Mouse (Mus musculus) thymus, adult 2 months (tissue): ENCODE measurements at regions not wholly inside any gene's neighbourhood (a gene's known extent, or its start where the extent isn't known, plus 50 kb on each side); places are given as distances from the start of the nearest gene placed in this dataset.

Experiments
- DNase-seq: peaks from one replicate; pipeline ENCODE4 v3.0.0; 2021
- H3K27ac ChIP-seq: fragments of 200-500 bp; 2 replicates; pipeline ENCODE4 v1.5.1; 2012; ENCODE audit warnings: low read length, control low read depth; ENCODE audit not compliant: control insufficient read depth, insufficient read depth
- H3K27me3 ChIP-seq: fragments of 200-500 bp; 2 replicates; pipeline ENCODE4 v1.6.1; 2012; ENCODE audit warnings: mild to moderate bottlenecking, low read length, moderate library complexity, mixed read lengths; ENCODE audit not compliant: control insufficient read depth, insufficient read depth
- H3K36me3 ChIP-seq: fragments of 200-500 bp; 2 replicates; pipeline ENCODE4 v1.6.1; 2012; ENCODE audit warnings: mild to moderate bottlenecking, low read length, moderate library complexity; ENCODE audit not compliant: control insufficient read depth, insufficient read depth
- H3K4me1 ChIP-seq: fragments of 200-500 bp; replicated peaks from 2 replicates; pipeline ENCODE4 v1.6.1; 2012; ENCODE audit warnings: low read length; ENCODE audit not compliant: control insufficient read depth, insufficient read depth
- H3K4me3 ChIP-seq: fragments of 200-500 bp; 2 replicates; pipeline ENCODE4 v1.5.1; 2012; ENCODE audit warnings: mild to moderate bottlenecking, low read length, control low read depth, moderate library complexity; ENCODE audit not compliant: control insufficient read depth, insufficient read depth
- CTCF ChIP-seq: fragments of 200-500 bp; IDR thresholded peaks from 2 replicates; pipeline ENCODE4 v1.5.1; 2012; ENCODE audit warnings: mild to moderate bottlenecking, control low read depth, low read length, moderate library complexity, borderline replicate concordance; ENCODE audit not compliant: control insufficient read depth, poor library complexity, insufficient read depth; ENCODE audit errors: extremely low read depth
- POLR2A ChIP-seq: fragments of 200-500 bp; IDR thresholded peaks from 2 replicates; pipeline ENCODE4 v1.6.1; 2012; ENCODE audit warnings: mild to moderate bottlenecking, low read length, control low read depth, moderate library complexity; ENCODE audit not compliant: control insufficient read depth, poor library complexity, insufficient read depth; ENCODE audit errors: extremely low read depth
- WGBS: fragments of 180-500 bp; shearing (Covaris S2); methylation state at CpG from one replicate; pipeline ENCODE4 v1.1.7; 2018; 5-methylcytosine and 5-hydroxymethylcytosine counted together

DNA sequence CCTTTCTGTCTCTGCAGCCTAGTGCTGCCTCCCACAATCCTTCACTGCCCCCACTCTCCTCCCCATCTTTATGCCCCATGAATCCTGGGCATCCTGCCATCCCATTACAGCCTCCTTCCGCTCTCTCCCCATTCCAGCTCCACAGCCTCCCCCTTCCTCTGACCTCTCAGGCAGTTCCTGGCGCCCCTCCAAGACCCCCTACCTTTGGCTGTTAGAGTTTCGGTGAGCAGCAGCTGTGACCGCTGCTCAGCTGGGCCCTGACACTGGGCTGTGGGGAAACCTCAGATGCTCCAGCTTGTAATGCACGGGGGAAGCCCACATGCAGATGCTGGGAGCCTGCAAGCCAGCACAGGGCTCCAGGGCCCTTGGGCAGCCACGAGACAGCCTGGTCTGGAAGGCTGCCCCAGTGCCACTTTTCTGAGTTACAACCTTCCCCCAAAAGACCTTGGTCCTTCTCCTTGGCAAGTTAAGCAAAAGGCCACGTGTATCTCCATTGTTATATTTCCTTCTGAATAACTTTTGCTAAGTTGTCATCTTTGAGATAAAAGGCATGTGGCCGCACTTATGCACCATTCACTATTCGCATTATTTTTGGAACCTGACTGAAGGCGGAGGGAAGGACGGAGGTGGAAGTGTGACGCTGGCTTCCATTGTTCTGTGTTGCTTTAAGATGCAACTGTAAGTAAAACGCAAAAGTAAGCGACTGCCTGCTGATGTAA, 330.6 kb upstream of the Mki67 start:
- Histone ChIP-seq H3K27me3 (no peaks in the 10 kb centered on the region), H3K36me3 (no peaks in the 10 kb centered on the region), H3K4me1 (no peaks in the 10 kb centered on the region), H3K27ac (no peak overlapping the region), H3K4me3 (no peak overlapping the region)
- WGBS, result 69% methylated on average over 14 of the region's 14 CpGs
- no peak for DNase-seq
- TF ChIP-seq CTCF (no peak), POLR2A (no peak)

DNA sequence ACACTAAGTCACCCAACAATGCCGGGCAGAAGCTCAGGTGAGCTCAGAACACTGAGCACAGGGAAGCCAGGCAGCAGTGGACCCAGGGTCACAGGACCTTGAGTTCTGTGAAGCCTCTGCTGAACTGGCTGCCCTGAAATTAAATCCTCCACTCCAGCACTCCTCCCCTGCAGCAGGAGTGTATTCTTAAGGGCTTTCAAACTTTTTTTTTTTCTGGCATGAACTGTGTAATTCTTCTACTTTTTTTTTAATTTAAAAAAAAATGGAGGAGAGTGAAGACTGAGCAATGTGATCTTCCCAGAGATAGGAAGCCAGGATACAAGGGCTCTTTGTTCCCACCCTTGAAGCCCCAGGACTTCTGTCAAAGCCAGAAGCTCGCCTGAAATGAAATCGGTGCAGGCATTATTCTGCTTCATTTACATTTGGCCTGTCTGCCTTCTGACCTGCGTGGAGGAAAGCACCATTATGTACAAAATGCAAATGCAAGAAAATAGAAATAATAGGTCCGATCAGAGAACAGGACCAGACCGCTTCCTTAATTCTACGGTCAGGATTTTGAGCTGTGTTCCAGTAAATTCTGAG, 331.3 kb upstream of the Mki67 start:
- H3K4me1 ChIP-seq, result no peaks in the 10 kb centered on the region
- no peaks in the 10 kb centered on the region for H3K27me3 ChIP-seq
- H3K27ac ChIP-seq, result no peak overlapping the region
- 83% methylated on average over 7 of the region's 7 CpGs for WGBS
- no peak for DNase-seq
- H3K36me3 ChIP-seq, result no peaks in the 10 kb centered on the region
- no peak for TF ChIP-seq POLR2A
- no peak for TF ChIP-seq CTCF
- no peak overlapping the region for H3K4me3 ChIP-seq

DNA sequence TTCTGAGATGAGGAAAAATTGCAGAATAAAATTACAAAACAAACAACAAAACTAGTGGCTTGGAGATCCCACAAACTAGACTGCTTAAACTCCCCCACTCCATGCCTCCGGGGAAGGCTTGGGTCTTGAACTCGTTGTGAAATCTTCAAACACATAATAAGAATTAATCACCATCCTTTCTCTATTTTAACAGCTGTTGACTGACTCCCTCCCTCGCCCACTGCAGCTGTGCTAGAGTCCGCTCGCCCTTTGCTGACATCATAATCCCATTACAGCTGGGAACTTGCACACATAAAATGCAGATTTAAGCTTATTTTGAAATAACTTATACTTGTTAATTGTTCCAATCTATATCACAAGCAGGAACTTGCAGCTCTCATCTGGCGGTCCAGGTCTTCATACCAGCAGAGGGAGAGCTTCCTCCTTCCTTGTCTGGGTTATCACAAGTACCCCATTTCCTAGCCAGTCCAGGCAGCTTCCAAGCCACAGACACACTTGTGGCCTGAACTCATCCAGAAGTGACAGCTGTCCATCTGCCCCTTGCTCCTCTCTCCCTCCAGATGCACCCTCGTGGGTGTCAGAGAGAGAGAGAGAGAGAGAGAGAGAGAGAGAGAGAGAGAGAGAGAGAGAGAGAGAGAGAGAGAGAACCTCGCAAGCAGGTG, 332.9 kb upstream of the Mki67 start:
- WGBS, result 57% methylated on average over 8 of the region's 8 CpGs
- no peak for TF ChIP-seq POLR2A
- no peak overlapping the region for H3K4me3 ChIP-seq
- no peak for DNase-seq
- H3K4me1 ChIP-seq, result no peaks in the 10 kb centered on the region
- no peaks in the 10 kb centered on the region for H3K36me3 ChIP-seq
- H3K27ac ChIP-seq, result no peak overlapping the region
- no peaks in the 10 kb centered on the region for H3K27me3 ChIP-seq

DNA sequence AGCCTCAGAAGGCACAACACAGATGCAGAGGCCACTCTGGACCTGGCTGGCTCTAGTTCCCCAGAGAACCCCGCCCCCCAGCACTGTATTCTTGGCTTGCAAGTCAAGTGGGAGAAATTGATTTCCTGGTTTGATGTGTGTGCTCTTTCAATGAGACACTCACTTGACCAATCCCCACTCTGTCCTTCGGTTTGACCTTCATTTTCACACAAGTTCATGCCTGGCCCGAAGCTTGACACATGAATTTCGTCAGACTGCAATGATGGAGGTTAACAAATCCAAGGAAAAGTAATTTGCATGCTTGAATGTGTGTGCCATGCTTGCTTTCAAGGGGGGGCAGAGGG, 333.4 kb upstream of the Mki67 start:
- Histone ChIP-seq H3K36me3 (no peaks in the 10 kb centered on the region), H3K4me1 (no peaks in the 10 kb centered on the region)
- TF ChIP-seq POLR2A (no peak), CTCF (no peak)

DNA sequence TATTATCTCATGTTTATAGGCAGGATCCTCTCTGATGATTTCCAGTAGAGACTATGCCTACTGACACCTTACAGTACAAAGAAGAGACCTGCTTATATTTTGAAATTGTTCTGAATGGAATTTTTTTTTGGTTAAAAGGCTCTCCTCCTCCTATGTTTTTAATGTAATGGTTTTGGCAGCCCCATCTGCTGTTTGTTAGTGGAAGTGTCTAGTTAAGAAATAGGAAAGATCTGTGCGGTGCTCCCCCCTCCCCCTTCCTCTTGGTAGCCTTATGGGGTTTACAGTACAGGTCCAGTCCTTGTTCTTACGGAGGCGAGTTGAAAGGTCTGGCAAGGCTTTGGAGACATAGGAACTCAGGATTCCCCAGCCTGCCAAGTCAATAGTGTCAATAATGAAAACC, 334.0 kb upstream of the Mki67 start:
- no peak for TF ChIP-seq POLR2A
- Histone ChIP-seq H3K36me3 (no peaks in the 10 kb centered on the region), H3K27ac (no peak overlapping the region), H3K4me3 (no peak overlapping the region), H3K4me1 (no peaks in the 10 kb centered on the region), H3K27me3 (no peaks in the 10 kb centered on the region)
- no peak for DNase-seq
- 52% methylated on average over 3 of the region's 3 CpGs for WGBS

More for the DNA sequence above, 333.4 kb upstream of the Mki67 start:
- Histone ChIP-seq H3K4me3 (no peak overlapping the region), H3K27me3 (no peaks in the 10 kb centered on the region), H3K27ac (no peak overlapping the region)
- no peak for DNase-seq
- WGBS, result 78% methylated on average over 4 of the region's 4 CpGs

DNA sequence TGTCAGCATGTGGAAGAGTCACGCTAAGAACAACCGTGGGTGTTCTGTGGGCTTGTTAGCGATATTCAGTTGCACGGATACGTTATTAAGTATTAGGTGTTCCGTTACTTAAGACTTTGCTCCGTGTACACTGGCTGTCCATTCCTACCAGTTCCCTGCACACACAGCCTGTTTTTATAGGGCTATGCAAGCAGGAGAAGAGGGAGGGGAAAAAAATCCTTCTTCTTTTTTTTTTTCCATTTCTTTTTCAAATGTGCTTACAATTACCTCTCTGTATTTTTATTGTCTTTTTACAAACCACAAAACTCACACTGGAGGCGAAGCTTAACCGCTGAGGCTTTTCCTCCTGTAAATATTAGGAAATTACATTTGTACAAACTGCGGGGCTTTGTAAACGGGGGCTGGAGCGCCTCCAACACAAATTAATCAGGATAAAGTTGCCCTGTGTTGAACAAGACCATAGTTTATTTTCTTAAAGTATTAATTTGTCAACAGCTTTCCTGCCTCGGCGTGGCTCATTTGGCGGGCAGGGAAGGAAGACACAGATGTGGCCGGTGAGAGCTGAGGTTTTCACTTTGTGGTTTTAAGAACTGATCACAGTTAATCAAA, 340.8 kb upstream of the Mki67 start:
- Histone ChIP-seq H3K27ac (no peak overlapping the region), H3K4me3 (no peak overlapping the region), H3K27me3 (no peaks in the 10 kb centered on the region; the same call in 1 of the 2 replicates), H3K4me1 (no peaks in the 10 kb centered on the region), H3K36me3 (no peaks in the 10 kb centered on the region)
- 31% methylated on average over 16 of the region's 16 CpGs for WGBS
- DNase-seq, result no peak
- TF ChIP-seq CTCF (no peak), POLR2A (no peak)
